Mouse (Mus musculus) heart, adult 8-10 months (tissue): ENCODE data around the gene Wdr19. TPM values are rescaled to one million over a fixed set of nuclear protein-coding genes. Genes with fewer than 3 reads are reported as not detected.
"Not testable (repeated sequence)": the region's sequence is repeated elsewhere in the genome, so short reads cannot be mapped to it uniquely, and the experiment has no call there.

Experiments used
- DNase-seq: peaks from one replicate; pipeline ENCODE4 v3.0.0; 2022; ENCODE audit warnings: low spot score
- total RNA-seq, 4 experiments: library from RNA; stranded (reverse); gene quantifications; 2 replicates each; pipeline ENCODE4 v1.2.4; 2022

Wdr19 gene
- total RNA-seq, 4 experiments from 2014 or later = 0.66 to 2.3 (median 1.2) TPM

DNA sequence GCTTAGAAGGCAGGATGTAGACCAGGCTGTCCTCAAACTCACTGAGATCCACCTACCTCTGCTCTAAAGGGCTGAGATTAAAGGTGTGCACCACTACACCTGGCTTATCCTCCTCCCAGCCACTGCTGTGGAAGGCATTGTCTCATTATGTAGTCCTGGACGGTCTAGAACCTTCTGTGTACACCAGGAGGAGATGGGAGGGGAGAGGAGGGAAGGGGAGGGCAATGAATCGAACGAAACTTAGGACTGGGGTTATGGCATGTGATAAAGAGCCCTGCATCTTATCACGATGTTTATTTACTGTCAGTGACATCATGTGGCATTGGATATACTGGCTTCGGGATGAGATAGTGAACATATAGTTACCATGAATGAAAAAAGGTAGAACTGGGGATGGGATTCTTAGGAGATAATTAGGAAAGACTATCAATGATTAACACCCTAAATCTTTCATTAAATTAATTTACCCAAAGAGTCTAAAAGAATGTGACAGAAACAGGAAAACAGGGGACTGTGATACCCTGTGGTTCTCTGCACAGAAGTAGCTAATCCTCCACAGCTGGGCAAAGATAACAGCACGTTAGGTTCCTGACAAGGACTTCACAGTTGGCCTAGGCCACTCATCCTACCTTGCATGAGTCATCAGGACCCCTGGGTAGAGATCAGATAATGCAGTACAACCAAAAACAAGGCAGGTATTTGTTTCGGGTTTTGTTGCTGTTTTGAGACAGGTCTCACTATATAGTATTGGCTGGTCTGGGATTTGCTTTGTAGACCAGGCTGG is 98.9 kb downstream of the Wdr19 start:
- no peak for DNase-seq

DNA sequence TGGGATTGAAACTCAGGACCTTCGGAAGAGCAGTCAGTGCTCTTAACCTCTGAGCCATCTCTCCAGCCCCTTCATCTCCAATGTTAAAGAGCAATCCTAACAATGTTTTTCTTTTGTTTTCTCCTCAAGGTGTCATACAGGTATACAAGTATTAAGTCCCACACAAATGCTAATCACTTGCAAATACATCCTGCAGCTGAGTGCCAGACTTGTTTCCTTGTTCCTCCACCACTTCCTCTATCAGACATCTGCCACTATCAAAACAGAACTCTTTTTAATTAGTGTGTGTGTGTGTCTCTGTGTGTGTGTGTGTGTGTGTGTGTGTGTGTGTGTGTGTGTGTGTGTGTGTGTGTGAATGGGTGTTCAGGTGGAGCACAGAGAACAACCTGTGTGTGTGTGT is 100.1 kb downstream of the Wdr19 start:
- DNase-seq = not testable (repeated sequence)

DNA sequence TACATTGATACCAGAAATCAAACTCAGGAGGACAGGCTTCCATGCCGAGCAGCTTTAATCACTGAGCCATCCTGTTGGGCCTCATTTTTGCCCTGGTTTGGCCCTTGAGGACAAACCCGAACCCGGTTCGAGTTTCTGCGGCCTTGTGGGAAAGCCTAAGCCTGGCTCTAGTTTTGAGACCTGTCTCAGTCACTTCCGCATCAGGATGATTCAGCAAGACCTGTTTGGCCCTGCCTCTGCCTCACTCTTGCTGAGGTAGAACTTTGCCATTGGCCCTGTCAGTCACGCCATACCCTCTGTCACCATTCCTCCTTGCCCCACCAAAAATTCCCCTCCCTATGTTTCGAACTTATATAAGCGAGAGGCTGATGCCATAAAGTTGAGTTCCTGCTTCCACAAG is 100.6 kb downstream of the Wdr19 start:
- no peak for DNase-seq

DNA sequence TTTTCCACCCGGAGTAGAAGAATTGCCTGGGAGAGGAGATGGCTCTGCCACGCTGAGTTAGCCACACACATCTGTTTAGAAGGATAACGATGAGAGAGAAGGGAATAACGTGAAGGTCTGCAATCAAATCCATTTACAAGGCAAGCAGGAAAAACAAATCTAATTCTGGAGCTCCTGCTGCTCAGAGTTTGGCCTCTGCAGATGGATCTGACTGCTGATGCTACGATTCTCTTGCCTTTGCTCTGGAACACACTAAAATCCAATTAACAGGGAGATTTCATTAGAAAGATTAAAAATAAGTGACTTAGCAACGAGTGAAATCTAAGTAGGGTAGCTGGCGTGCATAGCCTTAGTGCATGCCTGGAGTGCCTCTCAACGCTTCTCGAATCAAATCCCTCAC is 106.0 kb downstream of the Wdr19 start:
- no peak for DNase-seq

DNA sequence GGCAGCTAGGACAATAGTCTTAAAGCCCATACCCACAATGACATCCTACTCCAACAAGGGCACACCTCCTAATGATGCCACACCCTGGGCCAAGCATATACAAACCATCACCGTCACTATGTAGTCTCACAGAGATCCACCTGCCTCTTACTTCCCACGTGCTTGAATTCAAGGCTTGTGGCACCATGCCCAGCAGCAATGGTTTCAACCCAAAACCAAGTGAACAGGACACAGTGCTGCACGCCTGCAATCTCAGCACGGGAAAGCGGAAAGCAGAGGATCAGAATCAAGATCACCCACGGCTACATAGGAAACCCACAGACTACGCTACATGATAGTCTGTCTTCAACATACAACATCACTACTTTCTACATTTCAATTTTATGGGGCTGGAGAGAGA is 108.7 kb downstream of the Wdr19 start:
- DNase-seq = no peak

DNA sequence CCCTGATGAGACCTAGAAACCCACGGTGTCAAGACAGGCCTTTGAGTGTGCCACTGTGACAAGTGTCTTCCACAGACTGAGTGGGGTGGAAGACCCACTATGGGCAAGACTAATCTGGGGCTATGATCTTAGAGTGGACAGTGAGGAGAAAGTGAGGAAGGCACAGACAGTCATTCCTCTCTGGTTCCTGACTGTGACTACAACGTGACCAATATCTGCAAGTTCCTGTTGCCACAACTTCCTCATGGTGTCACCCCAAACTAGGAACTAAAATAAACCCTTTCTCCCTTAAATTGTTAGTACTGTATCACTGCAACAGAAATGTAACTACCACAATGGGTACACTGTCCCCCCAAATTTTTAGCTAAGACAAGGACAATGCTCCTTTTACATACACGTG is 109.4 kb downstream of the Wdr19 start:
- no peak for DNase-seq

Other genes with a start within 250 kb of the Wdr19 start
- gene Tlr6, start 239.6 kb upstream of the Wdr19 start, total RNA-seq = under 1 TPM; 0.46 to 0.91 (median 0.71) TPM
- gene Fam114a1, start 229.6 kb upstream of the Wdr19 start, total RNA-seq = 10 to 100 TPM; 13.7 to 18.0 (median 15.7) TPM
- gene Tmem156, start 107.6 kb upstream of the Wdr19 start, total RNA-seq = under 1 TPM in 1 of 4 experiments, not detected in 3; 0.17 TPM
- 10 to 100 TPM; 13.0 to 16.0 (median 13.4) TPM for gene Klhl5, start 92.2 kb upstream of the Wdr19 start, total RNA-seq
- 10 to 100 TPM; 28.2 to 40.0 (median 37.1) TPM for gene Rfc1, start 136.0 kb downstream of the Wdr19 start, total RNA-seq
- gene Klb, start 148.6 kb downstream of the Wdr19 start, total RNA-seq = under 1 TPM in 1 of 4 experiments, not detected in 3; 0.20 TPM
- 100 to 1,000 TPM; 607 to 701 (median 666) TPM for gene Rpl9, start 191.7 kb downstream of the Wdr19 start, total RNA-seq
- gene Lias, start 191.8 kb downstream of the Wdr19 start, total RNA-seq = 10 to 100 TPM; 48.0 to 56.8 (median 54.2) TPM
- gene Ugdh, start 236.3 kb downstream of the Wdr19 start, total RNA-seq = 10 to 100 TPM; 11.3 to 13.9 (median 12.7) TPM